Mouse (Mus musculus): Measurements from ENCODE around the gene Hpd. TPM values are rescaled to one million over a fixed set of nuclear protein-coding genes. Genes with fewer than 3 reads are reported as not detected.

Hpd gene
- polyA plus RNA-seq, 2 experiments, result 26.7 to 28.7 TPM

GRCm38 (mm10) chr5:123159446-123159845, 23.1 kb downstream of the Hpd start:
- no peak for TF ChIP-seq EP300 (IDR thresholded peaks at IDR 0.05; ENCODE audit: low read depth)
- H3K27ac ChIP-seq, result no peak overlapping the region
- 88% methylated on average over 4 of the region's 4 CpGs for WGBS (ENCODE audit: insufficient replicate concordance)
- no peaks in the 10 kb centered on the region for H3K27me3 ChIP-seq (ENCODE audit: control insufficient read depth, insufficient read depth, low read length)
- no peaks in the 10 kb centered on the region for H3K4me1 ChIP-seq (replicated peaks; ENCODE audit: control insufficient read depth in 2 of 2, insufficient read depth in 2 of 2, low read length in 1 of 2)
- no peak for DNase-seq (ENCODE audit: low read depth in 3 of 3, low spot score in 3 of 3)
- H3K9ac ChIP-seq (replicated peaks), result no peak overlapping the region
- no peaks in the 10 kb centered on the region for H3K9me3 ChIP-seq (ENCODE audit: control insufficient read depth, low read length)
- no peak overlapping the region for H3K4me2 ChIP-seq (ENCODE audit: low read depth)
- no peak for ATAC-seq (ENCODE audit: insufficient read depth)
- H3K36me3 ChIP-seq (replicated peaks; ENCODE audit: control insufficient read depth, insufficient read depth, low read depth), result peaks cover 80% of the 10 kb centered on the region
- H3K4me3 ChIP-seq (ENCODE audit: insufficient read depth in 1 of 2, low read depth in 2 of 2, low read length in 2 of 2), result no peak overlapping the region

GRCm38 (mm10) chr5:123157972-123158371, 24.6 kb downstream of the Hpd start:
- H3K27me3 ChIP-seq (ENCODE audit: control insufficient read depth, insufficient read depth, low read length), result no peaks in the 10 kb centered on the region
- no peak for TF ChIP-seq CTCF (IDR thresholded peaks at IDR 0.05; ENCODE audit: low read depth)
- no peak for TF ChIP-seq EP300 (IDR thresholded peaks at IDR 0.05; ENCODE audit: low read depth)
- DNase-seq (ENCODE audit: low read depth in 3 of 3, low spot score in 3 of 3) (no peak), ATAC-seq (ENCODE audit: insufficient read depth) (no peak)
- H3K4me1 ChIP-seq (replicated peaks; ENCODE audit: control insufficient read depth in 2 of 2, insufficient read depth in 2 of 2, low read length in 1 of 2), result no peaks in the 10 kb centered on the region
- WGBS (ENCODE audit: insufficient replicate concordance), result 80% methylated on average over 4 of the region's 4 CpGs
- peaks cover 78% of the 10 kb centered on the region for H3K36me3 ChIP-seq (replicated peaks; ENCODE audit: control insufficient read depth, insufficient read depth, low read depth)
- no peak overlapping the region for H3K4me2 ChIP-seq (ENCODE audit: low read depth)
- H3K27ac ChIP-seq, result no peak overlapping the region
- no peak overlapping the region for H3K9ac ChIP-seq (replicated peaks)
- H3K4me3 ChIP-seq (ENCODE audit: insufficient read depth in 1 of 2, low read depth in 2 of 2, low read length in 2 of 2), result no peak overlapping the region
- H3K9me3 ChIP-seq (ENCODE audit: control insufficient read depth, low read length), result no peaks in the 10 kb centered on the region

DNA sequence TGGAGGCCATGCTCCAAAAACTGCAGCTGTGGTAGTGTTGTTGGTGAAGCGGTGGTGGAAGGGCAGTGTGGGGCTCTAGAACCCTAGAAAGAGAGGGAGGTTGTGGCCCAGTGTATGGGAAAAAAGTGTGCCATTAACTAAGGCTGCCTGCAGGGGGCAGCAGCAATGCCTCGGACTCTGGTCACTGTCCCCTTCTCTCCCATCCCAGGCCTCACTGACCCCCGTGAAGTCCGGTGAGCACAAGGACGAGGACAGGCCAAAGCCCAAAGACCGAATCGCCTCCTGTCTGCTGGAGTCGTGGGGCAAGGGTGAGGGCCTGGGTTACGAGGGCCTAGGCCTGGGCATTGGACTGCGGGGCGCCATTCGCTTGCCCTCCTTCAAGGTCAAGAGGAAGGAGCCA, 25.8 kb downstream of the Hpd start:
- H3K9me3 ChIP-seq (ENCODE audit: control insufficient read depth, low read length), result no peaks in the 10 kb centered on the region
- no peaks in the 10 kb centered on the region for H3K27me3 ChIP-seq (ENCODE audit: control insufficient read depth, insufficient read depth, low read length)
- TF ChIP-seq CTCF (IDR thresholded peaks at IDR 0.05; ENCODE audit: low read depth), result peak; percentile 80
- no peak for TF ChIP-seq EP300 (IDR thresholded peaks at IDR 0.05; ENCODE audit: low read depth)
- DNase-seq (ENCODE audit: low read depth in 3 of 3, low spot score in 3 of 3) (no peak), ATAC-seq (ENCODE audit: insufficient read depth) (no peak)
- H3K27ac ChIP-seq, result no peak overlapping the region
- H3K4me1 ChIP-seq (replicated peaks; ENCODE audit: control insufficient read depth in 2 of 2, insufficient read depth in 2 of 2, low read length in 1 of 2), result no peaks in the 10 kb centered on the region
- H3K9ac ChIP-seq (replicated peaks), result no peak overlapping the region
- no peak overlapping the region for H3K4me3 ChIP-seq (ENCODE audit: insufficient read depth in 1 of 2, low read depth in 2 of 2, low read length in 2 of 2)
- H3K4me2 ChIP-seq (ENCODE audit: low read depth), result no peak overlapping the region
- peaks cover 76% of the 10 kb centered on the region for H3K36me3 ChIP-seq (replicated peaks; ENCODE audit: control insufficient read depth, insufficient read depth, low read depth)
- WGBS (ENCODE audit: insufficient replicate concordance), result 85% methylated on average over 12 of the region's 12 CpGs

GRCm38 (mm10) chr5:123155425-123155824, 27.1 kb downstream of the Hpd start:
- Histone ChIP-seq H3K4me2 (ENCODE audit: low read depth) (no peak overlapping the region), H3K4me3 (ENCODE audit: insufficient read depth in 1 of 2, low read depth in 2 of 2, low read length in 2 of 2) (no peak overlapping the region), H3K36me3 (replicated peaks; ENCODE audit: control insufficient read depth, insufficient read depth, low read depth) (peaks cover 74% of the 10 kb centered on the region), H3K27me3 (ENCODE audit: control insufficient read depth, insufficient read depth, low read length) (no peaks in the 10 kb centered on the region), H3K9ac (replicated peaks) (no peak overlapping the region), H3K27ac (no peak overlapping the region), H3K4me1 (replicated peaks; ENCODE audit: control insufficient read depth in 2 of 2, insufficient read depth in 2 of 2, low read length in 1 of 2) (peaks cover 5 to 7% of the 10 kb centered on the region in 2 experiments), H3K9me3 (ENCODE audit: control insufficient read depth, low read length) (no peaks in the 10 kb centered on the region)
- WGBS (ENCODE audit: insufficient replicate concordance), result 48% methylated on average over 7 of the region's 7 CpGs
- ATAC-seq (ENCODE audit: insufficient read depth) (no peak), DNase-seq (ENCODE audit: low read depth in 3 of 3, low spot score in 3 of 3) (no peak)
- TF ChIP-seq CTCF (IDR thresholded peaks at IDR 0.05; ENCODE audit: low read depth) (peak; percentile 92), EP300 (IDR thresholded peaks at IDR 0.05; ENCODE audit: low read depth) (no peak)

DNA sequence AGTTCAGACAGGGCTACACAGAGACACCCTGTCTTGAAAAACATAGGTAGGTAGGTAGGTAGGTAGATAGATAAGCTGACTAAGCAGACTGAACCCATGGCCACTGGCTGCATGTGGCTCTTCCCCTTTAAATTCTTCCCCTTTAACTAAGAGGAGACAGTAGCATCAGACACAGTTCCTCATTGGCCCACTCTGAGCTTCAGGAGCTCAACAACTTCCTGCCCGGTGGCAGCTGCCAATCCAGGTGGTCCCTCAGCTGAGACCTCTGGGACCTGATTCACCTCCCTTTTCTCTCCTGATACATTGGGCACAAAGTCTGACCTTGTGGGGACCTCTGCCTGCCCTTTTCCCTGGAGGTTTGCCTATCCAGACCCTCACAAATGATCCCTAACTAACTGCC, 29.6 kb downstream of the Hpd start:
- no peak overlapping the region for H3K4me3 ChIP-seq (ENCODE audit: insufficient read depth in 1 of 2, low read depth in 2 of 2, low read length in 2 of 2)
- peaks cover 15 to 21% of the 10 kb centered on the region in 2 experiments for H3K4me1 ChIP-seq (replicated peaks; ENCODE audit: control insufficient read depth in 2 of 2, insufficient read depth in 2 of 2, low read length in 1 of 2)
- H3K9ac ChIP-seq (replicated peaks), result no peak overlapping the region
- peaks cover 63% of the 10 kb centered on the region for H3K36me3 ChIP-seq (replicated peaks; ENCODE audit: control insufficient read depth, insufficient read depth, low read depth)
- no peak overlapping the region for H3K27ac ChIP-seq
- ATAC-seq (ENCODE audit: insufficient read depth), result no peak
- no peak overlapping the region for H3K4me2 ChIP-seq (ENCODE audit: low read depth)
- TF ChIP-seq CTCF (IDR thresholded peaks at IDR 0.05; ENCODE audit: low read depth), result no peak
- TF ChIP-seq EP300 (IDR thresholded peaks at IDR 0.05; ENCODE audit: low read depth), result no peak
- no peak for DNase-seq (ENCODE audit: low read depth in 3 of 3, low spot score in 3 of 3)
- WGBS (ENCODE audit: insufficient replicate concordance), result 61% methylated on average over 1 of the region's 1 CpGs
- no peaks in the 10 kb centered on the region for H3K9me3 ChIP-seq (ENCODE audit: control insufficient read depth, low read length)
- no peaks in the 10 kb centered on the region for H3K27me3 ChIP-seq (ENCODE audit: control insufficient read depth, insufficient read depth, low read length)

All from liver, embryonic 14.5 days (tissue).